Mouse (Mus musculus) cerebellum, adult 18-20 months (tissue): Measurements from ENCODE around the gene Sema3b.
A peak's percentile ranks its signal among the peaks of the same experiment; 100 is the strongest.

Experiments used
- DNase-seq, 2 experiments: peaks; one replicate each; pipeline ENCODE4 v3.0.0; 2021

Gene Sema3b

DNA sequence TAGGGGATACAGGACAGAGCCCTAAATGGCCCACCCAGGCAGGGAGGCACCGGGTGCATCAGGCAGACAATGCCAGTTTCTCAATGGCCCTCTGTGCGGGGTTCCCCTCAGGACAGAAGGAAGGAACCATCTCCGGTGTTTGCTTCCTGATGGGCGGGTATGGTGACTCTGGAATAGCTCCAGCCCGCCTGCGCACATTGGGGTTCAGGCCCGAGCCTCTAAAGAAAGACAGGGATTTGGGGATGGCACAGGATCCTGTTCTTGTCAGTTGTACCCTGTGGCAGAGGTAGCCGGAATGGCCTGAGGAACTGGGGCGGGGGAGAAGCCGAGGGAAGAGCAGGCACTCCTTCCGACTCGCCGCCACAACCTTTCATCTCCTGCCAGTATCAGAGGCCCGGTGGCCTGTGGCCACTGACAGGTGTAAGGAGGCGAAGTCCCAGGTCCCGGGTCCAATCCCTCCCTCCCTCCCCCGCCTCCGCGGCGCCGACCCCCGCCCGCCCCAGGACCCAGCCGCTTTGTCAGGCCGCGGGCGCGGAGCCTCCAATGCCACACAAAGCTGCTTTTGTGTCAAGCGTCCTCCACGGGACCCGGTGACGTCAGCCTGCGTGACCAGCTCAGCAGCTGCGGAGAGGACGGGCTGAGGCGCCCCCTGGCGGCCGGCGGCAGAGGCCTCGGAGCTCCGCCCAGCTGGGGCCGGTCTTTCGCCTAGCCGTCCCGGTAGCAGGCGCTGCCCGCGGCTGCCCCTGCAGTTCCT is 3.3 kb upstream of the Sema3b start:
- DNase-seq: peak; percentile 99 to 100

DNA sequence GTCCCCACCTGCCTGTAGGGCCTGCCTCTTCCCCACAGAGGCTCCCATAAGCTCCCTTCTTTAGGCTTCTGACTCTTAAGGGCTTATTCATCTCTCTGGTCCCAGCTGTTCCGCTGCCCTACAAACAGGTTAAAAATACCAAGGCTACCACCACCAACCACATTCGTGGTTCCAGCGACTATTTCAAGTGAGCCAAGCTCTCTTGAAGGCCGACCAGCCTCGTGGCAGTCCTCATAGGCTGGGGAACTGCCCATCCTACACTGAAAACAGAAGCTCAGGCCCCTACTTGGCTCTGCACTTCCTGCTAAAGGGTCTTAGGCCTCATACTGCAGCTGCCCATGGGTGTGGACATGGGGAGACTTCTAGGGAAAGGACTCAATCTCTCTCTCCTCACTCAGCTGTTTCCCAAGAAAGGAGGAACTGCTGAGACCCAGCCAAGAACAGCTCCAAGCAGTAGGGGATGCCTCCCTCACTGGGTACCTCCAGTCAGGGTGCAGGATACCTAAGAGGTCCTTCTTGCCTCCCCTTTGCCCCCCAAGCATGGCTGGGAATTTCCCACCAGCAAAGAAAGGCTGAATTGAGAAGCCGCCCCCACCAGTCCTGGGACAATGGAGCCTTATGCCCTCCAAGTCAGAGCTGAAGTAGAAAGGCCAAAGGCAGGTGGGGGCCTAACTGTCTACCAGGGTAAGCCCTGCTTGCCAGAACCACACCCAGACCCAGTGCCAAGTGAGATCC is 2.6 kb upstream of the Sema3b start:
- no peak for DNase-seq

DNA sequence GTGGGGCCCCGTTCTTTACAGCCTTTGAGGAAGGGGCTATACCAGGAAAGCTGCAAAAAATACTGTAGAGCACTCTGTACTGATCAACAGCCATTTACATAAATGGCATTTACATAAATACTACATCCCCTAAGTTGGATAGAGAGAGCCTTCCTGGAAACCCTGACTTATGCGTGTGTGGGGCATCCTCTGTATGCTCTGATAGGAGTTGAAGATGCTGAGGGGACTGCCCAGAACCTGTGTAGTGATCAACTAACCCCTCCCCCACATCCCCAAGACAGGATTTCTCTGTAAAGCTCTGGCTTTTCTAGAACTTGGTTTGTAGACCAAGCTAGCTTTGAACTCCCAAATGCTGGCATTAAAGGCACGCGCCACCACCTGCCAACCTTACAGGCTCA is 403 bp upstream of the Sema3b start:
- DNase-seq: no peak

DNA sequence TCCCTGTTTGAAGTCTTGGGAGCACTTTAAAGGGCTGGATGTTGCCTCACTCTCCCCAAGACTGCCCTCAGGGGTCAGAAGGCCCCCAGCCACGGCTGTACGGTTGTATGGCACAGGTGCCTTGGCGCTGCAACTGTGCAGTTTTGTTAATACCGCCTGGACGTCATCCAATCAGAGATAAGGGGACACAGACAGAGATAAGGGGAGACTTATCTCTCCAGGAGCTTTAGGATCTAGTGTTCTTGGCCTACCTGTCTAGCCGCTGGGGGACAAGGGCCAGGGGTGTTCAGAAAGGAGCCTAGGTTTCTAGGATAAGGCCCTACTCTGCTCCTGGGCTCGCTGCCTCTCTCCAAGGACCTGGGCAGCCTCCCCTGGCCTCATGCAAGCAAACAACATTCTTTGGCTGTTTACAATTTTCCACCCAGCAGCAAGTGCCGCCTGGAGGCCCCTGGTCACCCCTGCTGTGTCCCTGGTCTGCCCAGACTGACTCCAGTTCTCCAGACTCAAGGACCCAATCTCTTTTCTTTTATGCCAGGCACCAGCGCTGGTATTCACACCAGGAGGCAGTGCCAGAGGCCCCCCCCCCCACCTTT is 1.3 kb downstream of the Sema3b start:
- no peak for DNase-seq

DNA sequence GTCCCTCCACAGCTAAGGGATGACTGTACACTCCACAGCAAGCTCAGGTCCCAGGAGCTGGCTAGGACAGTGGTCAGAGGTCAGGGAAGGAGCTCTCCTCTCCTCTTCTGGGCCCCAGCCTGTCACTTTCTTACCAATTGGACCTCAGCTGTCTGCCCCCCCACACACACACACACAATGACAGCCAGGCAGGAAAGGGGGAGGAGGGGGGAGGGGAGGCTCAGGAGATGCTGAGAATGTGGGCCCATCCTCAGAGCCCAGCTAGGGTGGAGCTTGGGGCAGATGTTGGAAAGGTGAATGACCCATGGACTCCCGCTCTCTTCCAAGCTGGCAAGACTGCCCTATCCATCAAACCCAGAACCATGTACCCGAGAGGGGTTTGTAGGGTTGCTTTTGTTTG is 2.0 kb downstream of the Sema3b start:
- no peak for DNase-seq

DNA sequence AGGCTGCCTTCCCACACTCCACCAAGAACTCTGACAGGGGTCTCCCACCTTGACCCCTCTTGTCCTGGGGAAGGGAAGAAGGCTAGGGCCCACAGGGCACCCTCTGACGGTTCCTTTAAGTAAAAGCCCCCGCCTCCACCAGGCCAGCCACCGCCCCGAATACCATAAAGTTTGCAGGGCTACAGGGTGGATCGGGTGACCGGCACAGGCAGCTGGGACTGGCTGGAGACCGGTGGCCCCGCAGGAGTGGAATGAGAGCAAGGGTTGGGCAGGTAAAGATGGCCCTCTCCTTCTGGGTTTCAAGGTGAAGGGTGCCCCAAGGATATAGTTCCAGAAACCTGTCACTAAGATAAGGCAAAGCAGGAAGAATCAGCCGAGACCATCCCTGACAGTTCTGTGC is 2.4 kb downstream of the Sema3b start:
- no peak for DNase-seq

DNA sequence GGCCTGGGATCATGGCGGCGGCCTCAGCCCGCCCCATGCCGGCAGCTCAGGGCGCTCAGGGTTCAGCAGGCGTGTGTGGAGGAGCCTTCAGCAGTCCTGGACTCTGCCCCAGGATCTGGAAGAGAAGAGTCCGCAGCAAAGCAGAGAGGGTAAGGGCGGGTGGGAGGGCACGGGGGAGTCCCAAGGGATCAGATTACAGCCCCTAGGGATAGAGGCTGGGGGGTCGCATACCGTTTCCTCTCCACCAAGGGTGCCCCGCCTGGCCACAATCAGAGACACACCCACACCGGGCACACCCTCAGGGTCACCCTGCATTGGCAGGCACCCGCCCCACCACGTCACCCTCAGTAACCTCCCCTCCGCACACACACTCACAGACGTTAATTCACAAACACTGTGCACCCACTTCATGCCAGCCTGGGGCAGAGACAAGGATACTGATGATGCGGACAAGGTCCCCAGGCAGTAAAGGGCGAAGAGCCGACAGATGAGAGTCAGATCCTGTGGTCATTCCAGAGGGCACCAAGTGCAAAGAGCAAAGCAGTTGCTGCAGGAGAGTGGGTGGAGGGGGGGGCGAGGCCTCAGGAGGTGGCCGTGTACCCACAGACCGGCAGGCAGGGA is 3.9 kb downstream of the Sema3b start:
- no peak for DNase-seq

DNA sequence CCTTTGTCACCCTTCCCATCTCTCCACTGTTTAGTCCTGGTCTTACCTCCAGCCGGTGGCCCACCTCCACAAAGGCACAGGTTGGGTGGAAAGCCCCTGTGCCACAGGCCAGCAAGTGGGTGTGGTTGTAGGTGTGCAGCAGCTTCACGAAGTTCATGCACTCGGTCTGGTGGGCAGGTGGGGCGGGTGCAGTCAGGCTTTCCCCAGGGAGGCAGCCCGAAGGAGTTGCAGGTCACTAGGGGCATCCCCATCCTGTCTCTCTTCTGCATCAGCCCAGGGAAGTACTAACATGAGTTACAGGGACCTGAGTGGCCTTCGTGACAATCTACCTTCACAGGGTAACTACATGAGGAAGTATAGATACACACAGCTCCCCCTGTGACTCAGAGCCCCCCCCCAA is 5.8 kb downstream of the Sema3b start:
- no peak for DNase-seq

DNA sequence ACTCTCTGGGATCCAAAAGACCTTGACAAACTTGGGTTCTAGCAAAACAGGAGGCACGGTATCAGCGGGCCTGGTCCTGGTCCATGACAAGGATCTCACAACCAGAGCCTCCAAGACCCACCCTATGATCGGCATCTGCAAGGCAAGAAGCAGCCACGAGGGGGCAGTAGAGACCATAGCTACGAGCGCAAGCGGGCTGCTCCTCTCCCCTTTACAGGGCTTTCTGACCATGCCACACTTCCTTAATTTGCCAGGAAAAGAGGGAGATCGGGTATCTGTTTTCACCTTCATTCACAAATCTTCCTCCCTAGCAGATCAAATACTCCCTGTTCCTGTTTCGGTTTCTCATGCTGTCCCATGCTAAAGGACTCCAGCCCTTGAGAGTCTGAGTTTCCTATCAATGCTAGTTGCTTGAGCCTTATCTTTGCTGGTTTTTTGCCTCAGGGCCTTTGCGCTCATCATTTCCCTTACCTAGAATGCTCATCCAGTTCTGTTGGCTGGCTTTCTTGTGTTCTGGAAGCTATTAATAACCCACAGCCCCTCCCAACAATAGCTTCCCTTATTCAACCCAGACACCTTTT is 6.9 kb downstream of the Sema3b start:
- peak; percentile 91 to 94 for DNase-seq

DNA sequence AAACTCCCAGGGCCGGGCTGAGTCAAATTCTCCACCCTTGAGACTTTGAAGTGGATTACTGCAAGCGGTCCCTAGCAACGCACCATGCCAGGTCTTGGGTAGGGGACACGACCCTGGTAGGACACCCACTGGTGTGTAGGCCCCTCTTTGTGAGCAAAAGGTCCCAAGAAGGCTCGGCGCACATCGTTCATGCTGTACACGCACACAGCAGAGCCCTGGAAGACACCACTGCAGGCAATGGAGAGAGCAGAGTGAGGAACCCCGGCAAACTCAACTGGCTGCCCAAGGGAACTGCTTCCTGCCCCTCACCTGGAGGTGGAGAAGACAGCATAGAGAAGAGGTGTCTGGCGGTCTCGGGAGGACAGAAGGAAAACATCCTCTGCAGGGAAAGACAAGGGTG is 7.8 kb downstream of the Sema3b start:
- no peak for DNase-seq

DNA sequence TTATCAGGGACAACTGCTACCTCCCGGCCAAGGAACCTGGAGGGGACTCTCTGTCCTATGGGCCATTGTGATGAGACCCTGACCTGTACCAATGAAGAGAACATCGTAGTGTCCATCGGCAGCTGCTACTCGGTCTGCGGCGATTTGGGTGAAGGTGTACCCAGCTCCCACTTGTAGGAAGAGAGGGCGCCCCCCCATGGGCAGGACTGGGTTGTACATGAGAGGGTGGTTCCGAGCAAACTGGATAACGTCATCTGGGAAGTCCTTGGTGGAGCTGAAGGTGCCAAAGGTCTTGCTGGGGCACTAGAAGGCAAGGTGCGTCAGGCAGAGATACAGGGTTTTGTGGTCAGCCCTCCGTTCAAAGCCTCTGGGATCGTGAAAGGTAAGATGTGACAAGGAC is 8.3 kb downstream of the Sema3b start:
- peak in 1 of 2 experiments; percentile 40 for DNase-seq

DNA sequence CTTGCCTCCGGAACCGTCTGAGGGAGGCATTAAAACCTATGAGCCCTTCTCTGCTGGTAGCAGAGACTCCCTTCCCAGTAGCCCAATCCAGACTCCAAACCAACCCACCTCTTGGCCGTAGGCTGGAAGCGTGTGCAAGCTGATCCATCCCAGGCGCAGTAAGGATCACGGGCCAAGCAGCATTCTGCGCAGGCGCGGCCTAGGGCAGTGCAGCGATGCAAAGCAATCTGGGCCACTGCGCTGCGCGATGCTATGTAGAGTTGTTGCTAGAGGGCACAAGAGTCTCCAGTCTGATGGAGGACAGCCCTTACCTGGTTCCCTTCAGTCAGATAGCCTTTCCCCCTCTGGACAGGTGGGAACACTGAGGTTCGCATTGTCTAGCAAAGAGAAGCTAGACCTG is 9.2 kb downstream of the Sema3b start:
- peak; percentile 68 to 72 for DNase-seq

DNA sequence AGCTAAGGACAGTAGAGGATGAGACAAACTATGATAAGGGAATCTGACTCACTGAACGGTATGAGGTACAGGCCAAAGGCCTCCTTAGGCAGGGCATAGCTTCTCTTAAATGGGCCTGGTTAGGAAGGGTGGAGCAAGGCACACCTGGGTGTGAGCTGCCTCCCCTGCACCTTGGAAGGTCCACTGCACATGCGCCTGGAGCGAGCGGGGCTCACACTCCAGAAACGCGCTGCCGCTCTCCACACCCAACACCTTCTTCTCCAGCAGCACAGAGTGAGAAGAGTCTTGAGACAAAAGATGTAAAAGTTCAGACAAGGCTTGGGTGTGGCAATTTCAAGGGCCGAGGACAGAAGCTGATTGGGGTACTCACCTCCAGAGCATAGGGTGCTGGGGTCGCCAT is 9.6 kb downstream of the Sema3b start:
- peak in 1 of 2 experiments; percentile 18 for DNase-seq

DNA sequence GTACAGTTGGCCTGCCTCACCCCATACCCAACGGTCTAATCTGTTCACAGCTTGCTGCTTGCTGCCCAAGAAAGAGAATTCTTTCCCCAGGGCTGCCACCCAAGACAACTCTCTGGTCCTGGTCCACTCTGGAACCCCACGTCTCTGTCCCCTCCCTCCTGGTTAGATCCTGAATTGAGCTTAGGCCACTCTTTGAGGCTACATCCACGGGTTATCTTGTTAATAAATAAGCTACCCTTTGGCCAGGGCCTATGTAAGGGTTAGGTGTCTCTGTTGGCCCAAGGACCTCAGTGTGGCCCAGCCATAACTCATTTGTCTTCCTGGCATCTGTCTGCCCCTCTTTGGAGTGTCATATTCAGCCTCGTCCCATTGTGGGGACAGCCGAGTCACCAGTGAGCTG is 10.6 kb downstream of the Sema3b start:
- DNase-seq: no peak

DNA sequence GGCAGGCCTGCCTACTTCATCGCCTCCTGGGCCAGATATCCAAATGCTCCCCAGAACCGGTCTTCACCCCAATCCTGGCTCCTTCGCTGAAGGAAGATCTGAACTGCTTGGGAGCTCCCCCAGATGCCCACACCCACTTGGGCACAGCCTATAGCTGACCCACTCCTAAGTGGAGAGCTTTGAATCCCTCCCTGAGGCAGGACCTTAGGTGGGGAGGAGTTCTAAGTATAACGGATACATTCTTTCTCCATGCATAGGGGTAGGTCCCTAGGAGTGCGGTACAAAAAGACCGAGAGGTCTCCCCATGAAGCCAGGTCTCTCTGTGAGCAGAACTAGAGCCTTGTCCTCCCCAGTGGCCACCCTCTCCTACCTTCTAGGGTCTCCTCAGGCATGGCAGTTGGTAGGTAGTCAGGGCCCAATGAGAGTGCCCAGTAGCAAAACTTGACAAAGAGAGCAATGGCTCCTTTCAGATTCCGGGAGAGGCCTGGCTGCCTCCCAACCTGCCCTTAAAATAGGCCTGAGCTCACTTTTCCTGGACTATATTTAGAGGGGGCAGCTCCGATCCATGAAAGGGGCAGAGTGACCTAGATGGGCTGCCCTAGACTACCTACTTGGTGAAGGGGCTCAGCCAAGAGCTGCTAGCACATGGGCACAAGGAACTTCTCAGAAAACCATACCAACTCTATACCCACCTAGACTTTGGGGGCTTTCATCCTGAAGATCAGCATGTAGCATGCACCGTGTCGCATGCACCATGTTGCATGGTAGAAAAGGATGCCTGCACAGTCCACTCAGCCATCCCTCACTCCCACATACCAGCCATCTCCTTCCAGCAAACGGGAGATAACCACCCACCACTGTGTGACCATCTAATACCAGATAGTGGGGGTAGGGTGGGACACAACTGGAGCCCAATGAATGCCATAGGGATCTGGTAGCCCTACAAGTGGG is 12.1 kb downstream of the Sema3b start:
- DNase-seq: no peak

DNA sequence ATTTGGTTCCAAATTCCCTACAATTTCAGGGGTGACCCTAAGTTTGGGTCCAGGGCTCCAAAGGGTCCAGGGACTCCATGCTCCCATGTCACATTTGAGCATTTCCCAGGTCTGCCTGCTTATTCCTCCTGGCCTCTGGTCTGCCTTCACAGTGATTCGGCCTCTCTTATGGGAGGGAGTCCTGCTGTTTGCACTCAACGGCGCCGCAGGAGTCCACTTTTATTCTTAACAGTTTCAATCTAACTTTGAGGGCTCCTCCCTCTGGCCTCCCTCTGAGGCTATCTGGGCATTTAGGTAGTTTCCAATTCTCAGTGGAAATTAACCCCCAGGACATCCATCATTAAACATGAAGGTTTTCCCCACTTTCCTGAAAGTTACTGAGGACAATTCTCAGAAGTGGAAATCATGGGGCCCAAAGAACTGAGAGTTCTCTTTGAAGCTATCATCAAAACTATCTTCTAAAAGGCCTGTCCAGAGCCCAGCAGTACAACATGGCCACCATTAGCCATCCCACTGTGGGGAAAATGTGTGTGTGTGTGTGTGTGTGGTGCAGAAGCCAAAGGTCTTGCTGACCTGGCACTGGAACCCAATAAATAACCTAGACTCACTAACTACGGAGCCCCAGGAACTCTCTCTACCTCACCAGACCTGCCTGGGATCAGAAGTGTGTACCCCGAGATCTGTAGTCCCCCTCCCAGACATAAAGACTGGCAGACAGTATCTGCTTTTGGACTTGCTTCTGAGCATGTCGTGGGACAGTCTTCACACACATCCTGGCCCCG is 14.6 kb downstream of the Sema3b start:
- DNase-seq: no peak

DNA sequence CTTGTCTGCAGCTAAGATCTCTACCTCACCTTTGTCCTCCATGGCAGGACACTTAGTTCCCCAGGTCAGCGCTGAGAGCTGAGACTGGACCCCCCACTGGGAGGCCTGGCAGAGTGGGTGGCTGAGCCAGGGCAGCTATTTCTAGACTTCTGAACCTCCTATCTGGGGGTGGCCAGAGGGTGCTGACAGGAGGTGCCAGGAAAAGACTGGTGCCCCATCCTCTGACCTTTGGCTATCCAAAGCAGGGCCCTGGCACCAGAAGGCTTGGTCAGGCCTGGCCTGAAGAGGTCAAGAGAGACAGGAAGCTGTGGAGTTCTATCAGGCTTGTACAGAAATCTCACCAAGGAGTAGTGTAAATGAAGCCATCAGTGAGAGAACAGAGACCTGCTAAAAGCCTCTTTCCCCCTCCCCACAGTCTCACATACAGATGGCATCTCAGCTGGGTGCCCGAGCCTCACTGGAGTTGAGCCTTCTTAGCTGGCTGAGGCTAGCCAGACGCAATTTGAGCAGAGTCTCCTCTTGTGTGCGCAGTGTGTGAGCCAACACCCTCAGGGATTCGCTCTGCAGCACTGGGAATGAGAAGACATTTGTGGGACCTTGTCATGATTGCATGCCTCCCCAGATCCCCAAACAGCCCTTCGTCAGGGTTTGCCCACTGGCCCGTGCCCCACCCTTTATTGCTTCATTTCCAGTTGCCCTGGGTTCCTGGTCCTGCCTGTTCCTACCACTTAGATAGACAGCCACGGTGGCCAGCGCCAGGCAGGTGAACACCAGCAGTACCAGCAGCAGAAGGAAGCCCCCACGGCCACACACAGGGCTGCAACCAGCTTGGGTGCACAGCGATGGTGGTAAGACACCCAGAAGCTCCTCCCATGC is 15.7 kb downstream of the Sema3b start:
- peak; percentile 88 to 93 for DNase-seq

DNA sequence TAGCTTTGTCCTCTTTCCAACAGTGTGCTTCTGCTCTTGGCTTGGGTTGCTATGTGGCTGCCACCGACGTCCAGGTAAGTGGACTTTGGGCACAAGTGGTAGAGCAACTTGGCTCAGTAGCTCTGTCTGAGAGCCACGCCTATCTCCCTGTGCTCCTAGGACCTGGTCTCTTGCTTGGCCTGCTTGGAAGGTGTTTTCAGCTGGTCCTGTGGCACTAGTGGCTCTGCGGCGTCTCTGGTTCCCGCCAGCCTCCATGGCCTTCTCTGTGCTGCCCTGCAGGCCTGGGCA is 18.3 kb downstream of the Sema3b start:
- DNase-seq: no peak

DNA sequence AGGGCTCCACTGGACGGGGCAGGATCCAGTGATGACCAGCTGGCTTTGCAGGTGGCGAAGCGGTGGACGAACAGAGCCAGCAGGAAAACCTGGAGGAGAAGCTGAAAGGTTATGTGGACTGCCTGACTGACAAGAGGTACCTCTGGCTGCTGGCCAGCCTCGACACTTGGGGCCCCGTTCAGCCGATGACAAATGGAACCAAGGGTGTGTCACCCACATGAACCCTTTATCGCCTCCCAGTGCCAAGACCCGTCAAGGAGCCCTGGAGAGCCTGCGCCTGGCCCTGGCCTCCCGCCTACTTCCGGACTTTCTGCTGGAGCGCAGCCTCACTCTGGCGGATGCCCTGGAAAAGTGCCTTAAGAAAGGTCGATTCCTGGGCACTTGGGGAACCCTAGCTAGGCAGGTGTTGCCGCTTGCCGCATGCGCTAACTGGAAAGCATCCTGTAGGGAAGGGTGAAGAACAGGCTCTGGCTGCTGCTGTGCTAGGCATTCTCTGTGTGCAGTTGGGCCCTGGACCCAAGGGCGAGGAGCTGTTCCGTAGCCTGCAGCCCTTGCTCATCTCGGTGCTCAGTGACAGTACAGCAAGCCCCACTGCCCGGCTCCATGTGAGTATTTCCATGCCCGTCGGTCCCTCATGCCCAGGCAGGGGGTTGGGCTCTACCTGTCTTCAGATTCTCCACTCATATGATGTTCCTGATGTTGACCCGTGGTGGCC is 18.8 kb downstream of the Sema3b start:
- peak in 1 of 2 experiments; percentile 45 for DNase-seq
